Mouse (Mus musculus) CH12.LX (cell line): ENCODE data around the gene 4931428F04Rik. TPM values are rescaled to one million over a fixed set of nuclear protein-coding genes. Genes with fewer than 3 reads are reported as not detected.
"Not testable (repeated sequence)": the region's sequence is repeated elsewhere in the genome, so short reads cannot be mapped to it uniquely, and the experiment has no call there.

ENCODE experiments used
- DNase-seq: peaks from one replicate; pipeline ENCODE4 v3.0.0-alpha.2; 2013; ENCODE audit errors: extremely low read depth
- H3K27ac ChIP-seq: 2 replicates; pipeline ENCODE4 v1.5.1; 2012; ENCODE audit warnings: low read depth, mild to moderate bottlenecking, control low read depth, moderate library complexity; ENCODE audit not compliant: insufficient read depth
- H3K27me3 ChIP-seq: replicated peaks from 2 replicates; pipeline ENCODE3; 2012; ENCODE audit warnings: inconsistent platforms
- H3K36me3 ChIP-seq, 2 experiments: replicated peaks in 1 of 2; 2 replicates each; pipeline versions ENCODE3 to v1.6.1; 2012; ENCODE audit warnings: inconsistent platforms in 1 of 2, low read length in 1 of 2, mild to moderate bottlenecking in 1 of 2, mixed read lengths in 1 of 2, moderate library complexity in 1 of 2; ENCODE audit not compliant: control insufficient read depth in 1 of 2, insufficient read depth in 1 of 2
- H3K4me1 ChIP-seq, 2 experiments: 2 replicates each; pipeline ENCODE4 v1.6.1; 2012; ENCODE audit warnings: inconsistent platforms in 1 of 2, moderate library complexity in 1 of 2; ENCODE audit not compliant: insufficient read depth in 2 of 2, control insufficient read depth in 1 of 2
- H3K4me2 ChIP-seq: 2 replicates; pipeline ENCODE4 v1.6.1; 2012; ENCODE audit warnings: low read depth, mild to moderate bottlenecking, control low read depth; ENCODE audit not compliant: poor library complexity, insufficient read depth, severe bottlenecking
- H3K4me3 ChIP-seq, 3 experiments: fragments of 150-350 bp in 1 of 3; sonication (generic) in 1 of 3; replicated peaks in 1 of 3; 2 replicates each; pipeline versions ENCODE3 to v1.5.1; 2011 to 2012; ENCODE audit warnings: low read depth in 2 of 3, low read length in 2 of 3, mild to moderate bottlenecking in 2 of 3, moderate library complexity in 2 of 3, control low read depth in 1 of 3, improper control_type of control experiment in 1 of 3, inconsistent platforms in 1 of 3, mixed read lengths in 1 of 3; ENCODE audit not compliant: poor library complexity in 1 of 3
- H3K79me2 ChIP-seq: replicated peaks from 2 replicates; pipeline ENCODE4 v1.6.1; 2012; ENCODE audit warnings: mild to moderate bottlenecking, moderate library complexity; ENCODE audit not compliant: control insufficient read depth, poor library complexity, insufficient read depth, severe bottlenecking; ENCODE audit errors: extremely low read depth
- H3K9ac ChIP-seq: 2 replicates; pipeline ENCODE4 v1.6.1; 2012; ENCODE audit warnings: low read depth, mild to moderate bottlenecking, control low read depth, moderate library complexity; ENCODE audit not compliant: insufficient read depth
- H3K9me3 ChIP-seq: replicated peaks from 2 replicates; pipeline ENCODE3; 2012; ENCODE audit warnings: low read length, inconsistent platforms, mixed read lengths
- E2F4 ChIP-seq: IDR thresholded peaks from 2 replicates; pipeline ENCODE4 v1.6.1; 2011; ENCODE audit warnings: low read depth, low read length, improper control_type of control experiment; ENCODE audit not compliant: insufficient replicate concordance
- KAT2A ChIP-seq: IDR thresholded peaks from 2 replicates; pipeline ENCODE4 v1.6.1; 2012; ENCODE audit warnings: low read length, improper control_type of control experiment, inconsistent platforms; ENCODE audit not compliant: insufficient replicate concordance
- MAX ChIP-seq: IDR thresholded peaks from 2 replicates; pipeline ENCODE4 v1.6.1; 2011; ENCODE audit warnings: low read length, improper control_type of control experiment
- MYC ChIP-seq: IDR thresholded peaks from 2 replicates; pipeline ENCODE4 v1.6.1; 2011; ENCODE audit warnings: low read depth, mild to moderate bottlenecking, improper control_type of control experiment, low read length
- SIN3A ChIP-seq: IDR thresholded peaks from 2 replicates; pipeline ENCODE4 v1.6.1; 2012; ENCODE audit warnings: low read length, improper control_type of control experiment, inconsistent platforms
- USF1 ChIP-seq: IDR thresholded peaks from 2 replicates; pipeline ENCODE4 v1.6.1; 2014; ENCODE audit warnings: low read depth, mild to moderate bottlenecking, inconsistent platforms, low read length, improper control_type of control experiment
- dilution Hi-C: fragments of 300-500 bp; cut with MboI; formaldehyde crosslinking; loops from 2 replicates; pipeline ENCODE4 v1.14.3; 2020; ENCODE audit warnings: low sequenced_read_pairs; ENCODE audit not compliant: extremely low pct_unique_long_range_greater_than_20kb, extremely low pct_ligation_motif_present
- in situ Hi-C: fragments of 300-500 bp; cut with MboI; formaldehyde crosslinking; loops from 3 replicates; pipeline ENCODE4 v1.14.3; 2019; ENCODE audit warnings: low sequenced_read_pairs, low pct_ligation_motif_present, low pct_unique_long_range_greater_than_20kb, mixed read lengths
- polyA plus RNA-seq: library from polyadenylated mRNA; unstranded; fragments of >175 nt; gene quantifications from 2 replicates; pipeline ENCODE4 v1.2.1, GENCODE M21; 2012; ENCODE audit warnings: low read depth; ENCODE audit not compliant: insufficient read length
- total RNA-seq, 2 experiments: library from RNA; depleted of rRNA; stranded (reverse); fragments of 300-350 nt in 1 of 2; fragments of >200 nt in 1 of 2; gene quantifications; 2 replicates each; pipeline ENCODE4 v1.2.3; 2012 to 2014

Gene 4931428F04Rik
- total and polyA plus RNA-seq, 3 experiments: 2.7 to 9.1 (median 4.7) TPM

DNA sequence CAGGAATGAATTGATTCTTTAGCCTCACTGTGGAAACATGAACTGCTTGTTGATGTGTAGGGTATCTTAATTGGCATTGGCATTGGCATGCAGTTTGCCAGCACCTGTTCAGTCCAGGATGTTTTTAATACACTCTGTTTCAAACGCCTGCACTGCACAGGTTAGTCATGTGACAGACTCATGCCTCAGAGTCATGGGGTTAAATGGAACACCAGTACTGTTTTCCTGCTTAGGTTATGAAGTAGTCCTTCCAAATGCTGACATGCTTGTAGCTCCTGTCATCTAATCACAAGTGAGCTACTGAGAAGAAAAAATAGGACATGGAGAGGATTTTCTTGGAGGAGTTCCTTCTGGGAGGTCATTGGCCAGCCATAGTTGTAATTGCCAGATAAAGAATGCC is 54.5 kb downstream of the 4931428F04Rik start:
- TF ChIP-seq MYC: no peak
- Histone ChIP-seq H3K4me3 (no peak overlapping the region), H3K4me2 (no peak overlapping the region), H3K9me3 (no peaks in the 10 kb centered on the region), H3K27me3 (no peaks in the 10 kb centered on the region), H3K79me2 (no peaks in the 10 kb centered on the region), H3K27ac (no peak overlapping the region), H3K36me3 (peaks cover 29 to 70% of the 10 kb centered on the region in 2 experiments), H3K4me1 (peaks cover 0 to 15% of the 10 kb centered on the region in 2 experiments; a peak in 2 of 4 replicates), H3K9ac (no peak overlapping the region)
- no peak for DNase-seq
- dilution Hi-C loops: no loop called here
- in situ Hi-C loops: no loop called here

GRCm38 (mm10) chr8:105233126-105233935 is 56.3 kb downstream of the 4931428F04Rik start:
- TF ChIP-seq KAT2A (no peak), SIN3A (no peak), USF1 (no peak), MAX (no peak), E2F4 (no peak)
- TF ChIP-seq, all 38 proteins: peak for 0
- Histone ChIP-seq H3K4me2 (no peak overlapping the region), H3K36me3 (peaks cover 15 to 55% of the 10 kb centered on the region in 2 experiments), H3K27me3 (no peaks in the 10 kb centered on the region), H3K9me3 (no peaks in the 10 kb centered on the region), H3K4me1 (peaks cover 0 to 15% of the 10 kb centered on the region in 2 experiments; a peak in 2 of 4 replicates), H3K27ac (no peak overlapping the region), H3K79me2 (0 out of 2 replicates have a peak, but pooled peaks cover 5% of the 10 kb centered on the region), H3K4me3 (no peak overlapping the region), H3K9ac (no peak overlapping the region)
- dilution Hi-C loops: no loop called here
- in situ Hi-C loops: no loop called here
- DNase-seq: no peak

DNA sequence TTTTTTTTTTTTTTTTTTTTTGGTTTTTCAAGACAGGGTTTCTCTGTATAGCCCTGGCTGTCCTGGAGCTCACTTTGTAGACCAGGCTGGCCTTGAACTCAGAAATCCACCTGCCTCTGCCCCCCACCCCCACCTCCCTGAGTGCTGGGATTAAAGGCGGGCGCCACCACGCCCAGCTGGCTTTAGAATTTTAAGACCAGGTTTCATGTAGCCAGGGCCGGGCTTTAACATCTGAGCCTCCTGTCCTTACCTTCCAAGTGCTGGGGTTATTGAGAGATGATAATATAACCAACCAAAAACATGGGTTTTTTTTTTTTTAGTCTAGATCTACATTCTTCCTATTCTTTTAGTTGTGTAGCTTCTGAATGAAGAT is 57.4 kb downstream of the 4931428F04Rik start:
- dilution Hi-C loops, H3K9me3 ChIP-seq, H3K4me2 ChIP-seq, H3K9ac ChIP-seq, H3K4me3 ChIP-seq, in situ Hi-C loops, H3K27ac ChIP-seq, DNase-seq, H3K79me2 ChIP-seq, H3K27me3 ChIP-seq: not testable (repeated sequence)
- Histone ChIP-seq H3K4me1 (peaks cover 0 to 15% of the 10 kb centered on the region in 2 experiments; a peak in 2 of 4 replicates), H3K36me3 (peaks cover 15 to 52% of the 10 kb centered on the region in 2 experiments)
